Mouse (Mus musculus): Measurements from ENCODE around the gene Tcte3.
"Not testable (repeated sequence)": the region's sequence is repeated elsewhere in the genome, so short reads cannot be mapped to it uniquely, and the experiment has no call there.

Gene Tcte3

GRCm38 (mm10) chr17:15031414-15031813, 9.9 kb downstream of the Tcte3 start:
- DNase-seq (ENCODE audit: low spot score in 2 of 2) = not testable (repeated sequence)

- DNase-seq (ENCODE audit: low spot score in 2 of 2) = not testable (repeated sequence)
These were observed 15.8 kb downstream of the Tcte3 start for GRCm38 (mm10) chr17:15025513-15025912.

- DNase-seq (ENCODE audit: low spot score in 2 of 2) = not testable (repeated sequence)
These were observed 16.6 kb downstream of the Tcte3 start for GRCm38 (mm10) chr17:15024502-15025193.

GRCm38 (mm10) chr17:15023878-15024492, 17.3 kb downstream of the Tcte3 start:
- DNase-seq (ENCODE audit: low spot score in 2 of 2) = not testable (repeated sequence)

GRCm38 (mm10) chr17:15021503-15022220, 19.6 kb downstream of the Tcte3 start:
- peak; percentile 2 to 6 for DNase-seq (ENCODE audit: low spot score in 2 of 2)

- DNase-seq (ENCODE audit: low spot score in 2 of 2) = not testable (repeated sequence)
These were observed 31.4 kb downstream of the Tcte3 start, which contains the start of gene Gm3435 for GRCm38 (mm10) chr17:15009706-15010413. Gene Gm3435 (plus strand): TSS chr17:15010176.

- not testable (repeated sequence) for DNase-seq (ENCODE audit: low spot score in 2 of 2)
These were observed 32.2 kb downstream of the Tcte3 start for GRCm38 (mm10) chr17:15009088-15009487.

GRCm38 (mm10) chr17:15000047-15000446, 41.2 kb downstream of the Tcte3 start:
- not testable (repeated sequence) for DNase-seq (ENCODE audit: low spot score in 2 of 2)

- not testable (repeated sequence) for DNase-seq (ENCODE audit: low spot score in 2 of 2)
These were observed 47.1 kb downstream of the Tcte3 start for GRCm38 (mm10) chr17:14994140-14994539.

GRCm38 (mm10) chr17:14993139-14993832, 48.0 kb downstream of the Tcte3 start:
- not testable (repeated sequence) for DNase-seq (ENCODE audit: low spot score in 2 of 2)

- DNase-seq (ENCODE audit: low spot score in 2 of 2) = not testable (repeated sequence)
These were observed 48.7 kb downstream of the Tcte3 start for GRCm38 (mm10) chr17:14992522-14993138.

- DNase-seq (ENCODE audit: low spot score in 2 of 2) = not testable (repeated sequence)
These were observed 51.1 kb downstream of the Tcte3 start for GRCm38 (mm10) chr17:14990116-14990702.

- not testable (repeated sequence) for DNase-seq (ENCODE audit: low spot score in 2 of 2)
These were observed 62.8 kb downstream of the Tcte3 start, which contains the start of the genes 9030025P20Rik and Gm3417 for GRCm38 (mm10) chr17:14978362-14979038. Gene 9030025P20Rik (plus strand): TSS chr17:14978468. Gene Gm3417 (minus strand): TSS chr17:14978790.

- not testable (repeated sequence) for DNase-seq (ENCODE audit: low spot score in 2 of 2)
These were observed 63.4 kb downstream of the Tcte3 start for GRCm38 (mm10) chr17:14977718-14978361.

All from spleen, postnatal 14 days (tissue).